Mouse (Mus musculus): Measurements from ENCODE around the gene Ptafr. TPM values are rescaled to one million over a fixed set of nuclear protein-coding genes. Genes with fewer than 3 reads are reported as not detected.
"Not testable (repeated sequence)": the region's sequence is repeated elsewhere in the genome, so short reads cannot be mapped to it uniquely, and the experiment has no call there.

The Ptafr gene
- polyA plus RNA-seq, 1 experiment from 2014 or later = 0.50 TPM

GRCm38 (mm10) chr4:132532496-132532895 is 31.4 kb upstream of the Ptafr start:
- 21% methylated on average over 5 of the region's 5 CpGs for WGBS
- no peaks in the 10 kb centered on the region for H3K9me3 ChIP-seq
- H3K27ac ChIP-seq = peak overlapping the region; percentile 91
- peak overlapping the region; percentile 93 for H3K4me2 ChIP-seq (replicated peaks)
- H3K4me1 ChIP-seq = peaks cover 33% of the 10 kb centered on the region
- H3K27me3 ChIP-seq = no peaks in the 10 kb centered on the region
- H3K4me3 ChIP-seq = peak overlapping the region; percentile 77
- peak overlapping the region; percentile 90 for H3K9ac ChIP-seq
- 0 out of 2 replicates have a peak, but pooled peaks have one; percentile 17 for ATAC-seq (ENCODE audit: low FRiP score, low read depth)
- peaks cover 26% of the 10 kb centered on the region for H3K36me3 ChIP-seq

GRCm38 (mm10) chr4:132532981-132533916 is 30.6 kb upstream of the Ptafr start, which contains the start of gene Atpif1:
Gene Atpif1, minus strand, starts transcription at chr4:132533659.
- WGBS = under 1% methylated on average over 63 of the region's 63 CpGs

GRCm38 (mm10) chr4:132535406-132536121 is 28.3 kb upstream of the Ptafr start, which contains the start of gene Dnajc8:
Gene Dnajc8, plus strand, starts transcription at chr4:132535550.
- peak within 1 kb of the TSS; percentile 100 for H3K4me3 ChIP-seq
- under 1% methylated on average over 58 of the region's 60 CpGs for WGBS
- peak within 1 kb of the TSS; percentile 81 for H3K27ac ChIP-seq
- H3K4me2 ChIP-seq (replicated peaks) = peak within 1 kb of the TSS; percentile 89
- peaks cover 35% of the 10 kb centered on the region for H3K4me1 ChIP-seq
- H3K36me3 ChIP-seq = peaks cover 37% of the 10 kb centered on the region
- H3K27me3 ChIP-seq = no peaks in the 10 kb centered on the region
- no peaks in the 10 kb centered on the region for H3K9me3 ChIP-seq
- peak; percentile 85 for ATAC-seq (ENCODE audit: low FRiP score, low read depth)
- peak within 1 kb of the TSS; percentile 98 for H3K9ac ChIP-seq

More at GRCm38 (mm10) chr4:132532981-132533916, 30.6 kb upstream of the Ptafr start, which contains the start of gene Atpif1:
- Histone ChIP-seq H3K4me2 (replicated peaks) (peak within 1 kb of the TSS; percentile 93), H3K27ac (peak within 1 kb of the TSS; percentile 91), H3K4me1 (peaks cover 35% of the 10 kb centered on the region), H3K9ac (peak within 1 kb of the TSS; percentile 90), H3K9me3 (no peaks in the 10 kb centered on the region), H3K36me3 (peaks cover 31% of the 10 kb centered on the region), H3K4me3 (peak within 1 kb of the TSS; percentile 77), H3K27me3 (no peaks in the 10 kb centered on the region)
- ATAC-seq (ENCODE audit: low FRiP score, low read depth) = peak; percentile 90

- Histone ChIP-seq H3K36me3 (peaks cover 63% of the 10 kb centered on the region), H3K27me3 (no peaks in the 10 kb centered on the region), H3K27ac (no peak overlapping the region), H3K9me3 (no peaks in the 10 kb centered on the region), H3K9ac (no peak overlapping the region), H3K4me1 (peaks cover 20% of the 10 kb centered on the region), H3K4me2 (replicated peaks) (no peak overlapping the region), H3K4me3 (no peak overlapping the region)
- 95% methylated on average over 5 of the region's 5 CpGs for WGBS
- ATAC-seq (ENCODE audit: low FRiP score, low read depth) = no peak
Measured at GRCm38 (mm10) chr4:132539481-132539880, 24.4 kb upstream of the Ptafr start.

- ATAC-seq (ENCODE audit: low FRiP score, low read depth) = no peak
- H3K27ac ChIP-seq = no peak overlapping the region
- H3K9ac ChIP-seq = no peak overlapping the region
- peaks cover 14% of the 10 kb centered on the region for H3K4me1 ChIP-seq
- H3K36me3 ChIP-seq = peaks cover 73% of the 10 kb centered on the region
- H3K4me2 ChIP-seq (replicated peaks) = no peak overlapping the region
- H3K9me3 ChIP-seq = no peaks in the 10 kb centered on the region
- 86% methylated on average over 4 of the region's 4 CpGs for WGBS
- no peaks in the 10 kb centered on the region for H3K27me3 ChIP-seq
- no peak overlapping the region for H3K4me3 ChIP-seq
Measured at GRCm38 (mm10) chr4:132541413-132541812, 22.5 kb upstream of the Ptafr start.

GRCm38 (mm10) chr4:132542724-132543123 is 21.1 kb upstream of the Ptafr start:
- 50% methylated on average over 1 of the region's 1 CpGs for WGBS
- H3K36me3 ChIP-seq = peaks cover 81% of the 10 kb centered on the region
- ATAC-seq (ENCODE audit: low FRiP score, low read depth) = no peak

GRCm38 (mm10) chr4:132545851-132546250 is 18.0 kb upstream of the Ptafr start:
- no peaks in the 10 kb centered on the region for H3K4me1 ChIP-seq
- H3K4me2 ChIP-seq (replicated peaks) = no peak overlapping the region
- no peaks in the 10 kb centered on the region for H3K9me3 ChIP-seq
- WGBS = 42% methylated on average over 8 of the region's 8 CpGs
- H3K9ac ChIP-seq = no peak overlapping the region
- H3K27me3 ChIP-seq = no peaks in the 10 kb centered on the region
- ATAC-seq (ENCODE audit: low FRiP score, low read depth) = no peak
- H3K27ac ChIP-seq = no peak overlapping the region
- peaks cover 87% of the 10 kb centered on the region for H3K36me3 ChIP-seq
- H3K4me3 ChIP-seq = no peak overlapping the region

More at GRCm38 (mm10) chr4:132542724-132543123, 21.1 kb upstream of the Ptafr start:
- Histone ChIP-seq H3K9me3 (no peaks in the 10 kb centered on the region), H3K27ac (no peak overlapping the region), H3K4me1 (0 out of 2 replicates have a peak, but pooled peaks cover under 1% of the 10 kb centered on the region), H3K27me3 (no peaks in the 10 kb centered on the region), H3K4me3 (no peak overlapping the region), H3K4me2 (replicated peaks) (no peak overlapping the region), H3K9ac (no peak overlapping the region)

GRCm38 (mm10) chr4:132554221-132554620 is 9.6 kb upstream of the Ptafr start:
- H3K36me3 ChIP-seq = peaks cover 55% of the 10 kb centered on the region

GRCm38 (mm10) chr4:132554653-132555052 is 9.2 kb upstream of the Ptafr start:
- H3K27ac ChIP-seq = no peak overlapping the region
- H3K9ac ChIP-seq = no peak overlapping the region
- H3K36me3 ChIP-seq = peaks cover 51% of the 10 kb centered on the region
- no peaks in the 10 kb centered on the region for H3K9me3 ChIP-seq
- 81% methylated on average over 8 of the region's 8 CpGs for WGBS
- no peak for ATAC-seq (ENCODE audit: low FRiP score, low read depth)
- no peak overlapping the region for H3K4me2 ChIP-seq (replicated peaks)
- no peaks in the 10 kb centered on the region for H3K27me3 ChIP-seq
- H3K4me3 ChIP-seq = no peak overlapping the region
- no peaks in the 10 kb centered on the region for H3K4me1 ChIP-seq

More at GRCm38 (mm10) chr4:132554221-132554620, 9.6 kb upstream of the Ptafr start:
- H3K27ac ChIP-seq = no peak overlapping the region
- H3K4me1 ChIP-seq = no peaks in the 10 kb centered on the region
- no peaks in the 10 kb centered on the region for H3K27me3 ChIP-seq
- no peak overlapping the region for H3K4me2 ChIP-seq (replicated peaks)
- ATAC-seq (ENCODE audit: low FRiP score, low read depth) = no peak
- no peak overlapping the region for H3K9ac ChIP-seq
- H3K4me3 ChIP-seq = no peak overlapping the region
- 80% methylated on average over 5 of the region's 5 CpGs for WGBS
- H3K9me3 ChIP-seq = no peaks in the 10 kb centered on the region

- not testable (repeated sequence) for H3K9ac ChIP-seq; H3K27ac ChIP-seq; ATAC-seq (ENCODE audit: low FRiP score, low read depth); H3K4me3 ChIP-seq; H3K9me3 ChIP-seq; H3K27me3 ChIP-seq; H3K4me1 ChIP-seq; H3K4me2 ChIP-seq (replicated peaks)
- H3K36me3 ChIP-seq = peaks cover 42% of the 10 kb centered on the region
- 95% methylated on average over 7 of the region's 7 CpGs for WGBS
Measured at GRCm38 (mm10) chr4:132555550-132555949, 8.3 kb upstream of the Ptafr start.

GRCm38 (mm10) chr4:132563261-132563660 is 606 bp upstream of the Ptafr start:
- Histone ChIP-seq H3K36me3 (no peaks in the 10 kb centered on the region), H3K9me3 (no peaks in the 10 kb centered on the region), H3K27ac (no peak overlapping the region), H3K4me2 (replicated peaks) (no peak overlapping the region), H3K4me1 (0 out of 2 replicates have a peak, but pooled peaks cover 4% of the 10 kb centered on the region), H3K4me3 (no peak overlapping the region), H3K27me3 (no peaks in the 10 kb centered on the region), H3K9ac (no peak overlapping the region)
- WGBS = 83% methylated on average over 3 of the region's 3 CpGs
- no peak for ATAC-seq (ENCODE audit: low FRiP score, low read depth)
